Mouse (Mus musculus) MEL (cell line): ENCODE measurements at regions not wholly inside any gene's neighbourhood (a gene's known extent, or its start where the extent isn't known, plus 50 kb on each side); places are given as distances from the start of the nearest gene placed in this dataset.

Experiments used
- CHD2 ChIP-seq: IDR thresholded peaks from 2 replicates; pipeline ENCODE4 v1.6.1; 2011; ENCODE audit warnings: low read length, improper control_type of control experiment
- CTCF ChIP-seq, 3 experiments: IDR thresholded peaks in 2 of 3; conservative IDR thresholded peaks in 1 of 3; 2 replicates each; pipeline ENCODE4 v1.5.1; 2011 to 2012; ENCODE audit warnings: low read length in 3 of 3, low read depth in 2 of 3, mild to moderate bottlenecking in 2 of 3, improper control_type of control experiment in 1 of 3, inconsistent platforms in 1 of 3, mixed read lengths in 1 of 3, moderate library complexity in 1 of 3; ENCODE audit not compliant: control insufficient read depth in 1 of 3, insufficient read depth in 1 of 3, poor library complexity in 1 of 3, severe bottlenecking in 1 of 3
- EP300 ChIP-seq, 2 experiments: IDR thresholded peaks; 2 replicates each; pipeline ENCODE4 v1.6.1; 2011; ENCODE audit warnings: improper control_type of control experiment in 2 of 2, low read length in 2 of 2, low read depth in 1 of 2, mild to moderate bottlenecking in 1 of 2
- ETS1 ChIP-seq: IDR thresholded peaks from 2 replicates; pipeline ENCODE4 v1.6.1; 2012; ENCODE audit warnings: low read depth, mild to moderate bottlenecking, inconsistent platforms, low read length, improper control_type of control experiment, moderate library complexity
- GATA1 ChIP-seq: IDR thresholded peaks from 2 replicates; pipeline ENCODE4 v1.6.1; 2011; ENCODE audit warnings: low read depth, low read length, improper control_type of control experiment
- MAX ChIP-seq: IDR thresholded peaks from 2 replicates; pipeline ENCODE4 v1.6.1; 2011; ENCODE audit warnings: low read length, improper control_type of control experiment
- MEF2A ChIP-seq: IDR thresholded peaks from 2 replicates; pipeline ENCODE4 v1.6.1; 2014; ENCODE audit warnings: low read depth, mild to moderate bottlenecking, inconsistent platforms, low read length, improper control_type of control experiment; ENCODE audit not compliant: poor library complexity, insufficient replicate concordance, severe bottlenecking; ENCODE audit errors: extremely low read depth
- NELFE ChIP-seq: IDR thresholded peaks from 2 replicates; pipeline ENCODE4 v1.6.1; 2011; ENCODE audit warnings: low read depth, low read length, improper control_type of control experiment
- POLR2A ChIP-seq, 2 experiments: IDR thresholded peaks; 2 replicates each; pipeline ENCODE4 v1.6.1; 2011 to 2012; ENCODE audit warnings: low read length in 2 of 2, mild to moderate bottlenecking in 2 of 2, control low read depth in 1 of 2, improper control_type of control experiment in 1 of 2, low read depth in 1 of 2, moderate library complexity in 1 of 2; ENCODE audit not compliant: control insufficient read depth in 1 of 2, insufficient read depth in 1 of 2, poor library complexity in 1 of 2
- POLR2AphosphoS2 ChIP-seq: IDR thresholded peaks from 2 replicates; pipeline ENCODE4 v1.6.1; 2011; ENCODE audit warnings: low read length, improper control_type of control experiment
- USF1 ChIP-seq: IDR thresholded peaks from 2 replicates; pipeline ENCODE4 v1.6.1; 2014; ENCODE audit warnings: low read depth, mild to moderate bottlenecking, inconsistent platforms, low read length, improper control_type of control experiment, moderate library complexity

DNA sequence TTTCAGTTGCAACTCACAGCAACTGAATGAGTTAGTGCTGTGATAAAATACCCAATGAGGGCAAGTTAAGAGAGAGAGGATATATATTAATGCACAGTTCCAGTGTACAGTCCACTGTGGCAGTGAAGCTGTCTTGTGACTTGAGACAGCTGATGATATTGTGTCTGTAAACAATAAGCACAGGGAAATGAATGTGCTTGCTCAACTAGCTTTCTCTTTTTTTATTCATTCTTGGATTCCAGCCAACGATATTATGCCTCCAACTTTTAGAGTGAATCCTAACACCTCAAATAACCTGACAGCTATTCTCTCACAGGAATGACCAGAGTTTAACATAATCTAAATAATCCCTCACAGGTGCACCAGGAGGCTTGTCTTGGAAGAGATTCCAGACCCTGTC is 526.3 kb upstream of the N6amt1 start:
- TF ChIP-seq CTCF (IDR thresholded peaks at IDR 0.05 in 2 of 3, conservative IDR thresholded peaks at IDR 0.05 in 1 of 3; ENCODE audit: control insufficient read depth in 1 of 3, insufficient read depth in 1 of 3, low read depth in 2 of 3, low read length in 3 of 3, poor library complexity in 1 of 3, severe bottlenecking in 1 of 3): no peak
- no peak for TF ChIP-seq GATA1
- TF ChIP-seq NELFE: no peak
- TF ChIP-seq MEF2A: no peak
- TF ChIP-seq POLR2AphosphoS2: no peak
- no peak for TF ChIP-seq CHD2
- TF ChIP-seq POLR2A (IDR thresholded peaks at IDR 0.05; ENCODE audit: control insufficient read depth in 1 of 2, insufficient read depth in 1 of 2, low read depth in 1 of 2, low read length in 2 of 2, poor library complexity in 1 of 2): no peak
- no peak for TF ChIP-seq EP300 (IDR thresholded peaks at IDR 0.05; ENCODE audit: low read depth in 1 of 2, low read length in 2 of 2)
- TF ChIP-seq USF1: no peak
- TF ChIP-seq ETS1: no peak
- no peak for TF ChIP-seq MAX
